ENCODE assay signal across 8 mouse cellular contexts in the genomic region with DNA sequence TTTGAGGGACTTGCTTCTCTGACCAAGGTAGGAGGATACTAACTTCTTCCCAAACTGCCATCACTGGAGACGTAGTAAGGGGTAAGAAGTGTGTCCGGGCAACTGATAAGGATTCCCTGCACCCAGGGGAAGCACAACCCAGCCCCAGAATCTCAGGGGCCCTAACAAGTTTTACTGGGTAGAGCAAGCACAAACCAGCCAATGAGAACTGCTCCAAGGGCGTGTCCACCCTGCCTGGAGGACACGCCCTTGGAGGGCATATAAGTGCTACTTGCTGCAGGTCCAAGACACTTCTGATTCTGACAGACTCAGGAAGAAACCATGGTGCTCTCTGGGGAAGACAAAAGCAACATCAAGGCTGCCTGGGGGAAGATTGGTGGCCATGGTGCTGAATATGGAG. TPM values are rescaled to one million over a fixed set of nuclear protein-coding genes. Genes with fewer than 3 reads are reported as not detected.
DNase-seq lines count a peak whose midpoint lies in the region; ATAC-seq and TF ChIP-seq lines count a peak whose summit lies in the region.
"Not testable (repeated sequence)": the region's sequence is repeated elsewhere in the genome, so short reads cannot be mapped to it uniquely, and the experiment has no call there.

A gene (plus strand): TSS at position 287 of the 400 bp plus-strand sequence.

- H3K27ac ChIP-seq in embryonic facial prominence, embryonic 12.5 days; kidney, embryonic 14.5 days (ENCODE audit: low read depth, low read length); lung, postnatal 0 days (ENCODE audit: low read length): not testable (repeated sequence)

- intact Hi-C loops in heart, postnatal 14 days (cut with DNase I); left cerebral cortex, postnatal 4 days (cut with DNase I): not testable (repeated sequence)

- ATAC-seq in G1E (ENCODE audit: extremely low read depth, insufficient number of reproducible peaks, low FRiP score, poor library complexity, severe bottlenecking), result peak; percentile 97
- not testable (repeated sequence) for ATAC-seq in embryonic facial prominence, embryonic 12.5 days (ENCODE audit: insufficient number of reproducible peaks, insufficient read depth, low FRiP score, low TSS enrichment); neutrophil, adult 5-6 weeks (ENCODE audit: extremely low read depth, insufficient number of reproducible peaks, low FRiP score, poor library complexity, severe bottlenecking)
- 0 out of 2 replicates have a peak, but pooled peaks have one; percentile 29 for ATAC-seq in kidney, embryonic 14.5 days (ENCODE audit: low FRiP score, low TSS enrichment)
- ATAC-seq in lung, postnatal 0 days, result peak; percentile 75

- peaks cover 55% of the 10 kb centered on the region for H3K4me1 ChIP-seq in G1E (ENCODE audit: insufficient read depth, low read depth, low read length)
- H3K4me1 ChIP-seq in embryonic facial prominence, embryonic 12.5 days; kidney, embryonic 14.5 days (ENCODE audit: control insufficient read depth, insufficient read depth, low read length); lung, postnatal 0 days (ENCODE audit: insufficient read depth, low read depth, low read length): not testable (repeated sequence)

- not testable (repeated sequence) for TF ChIP-seq CTCF in G1E (IDR thresholded peaks at IDR 0.05; ENCODE audit: low read depth, low read length); lung, postnatal 0 days (IDR thresholded peaks at IDR 0.05)

- WGBS in embryonic facial prominence, embryonic 12.5 days, result no CpG with 5 or more reads among the region's 4 CpGs
- no CpG with 5 or more reads among the region's 4 CpGs for WGBS in kidney, embryonic 14.5 days
- no CpG with 5 or more reads among the region's 4 CpGs for WGBS in lung, postnatal 0 days

- not testable (repeated sequence) for H3K9ac ChIP-seq in embryonic facial prominence, embryonic 12.5 days; kidney, embryonic 14.5 days (ENCODE audit: low read depth, low read length); lung, postnatal 0 days (replicated peaks; ENCODE audit: low read depth)

- H3K36me3 ChIP-seq in G1E (replicated peaks); embryonic facial prominence, embryonic 12.5 days; kidney, embryonic 14.5 days (ENCODE audit: control insufficient read depth, insufficient read depth, low read length); lung, postnatal 0 days (ENCODE audit: insufficient read depth, low read length): not testable (repeated sequence)

- not testable (repeated sequence) for H3K9me3 ChIP-seq in G1E (replicated peaks); embryonic facial prominence, embryonic 12.5 days; kidney, embryonic 14.5 days (ENCODE audit: control insufficient read depth, low read length); lung, postnatal 0 days (ENCODE audit: low read length)

- peak within 1 kb of the TSS; percentile 53; the same call in 1 of the 2 replicates for H3K4me3 ChIP-seq in G1E (ENCODE audit: low read depth, low read length)
- H3K4me3 ChIP-seq in embryonic facial prominence, embryonic 12.5 days; kidney, embryonic 14.5 days (ENCODE audit: low read length); lung, postnatal 0 days (ENCODE audit: low read depth, low read length): not testable (repeated sequence)

- TF ChIP-seq EP300 in lung, postnatal 0 days (IDR thresholded peaks at IDR 0.05), result not testable (repeated sequence)

- H3K27me3 ChIP-seq in G1E (ENCODE audit: insufficient read depth, low read length); kidney, embryonic 14.5 days (ENCODE audit: control insufficient read depth, insufficient read depth, low read length); lung, postnatal 0 days (replicated peaks; ENCODE audit: insufficient read depth, low read length): not testable (repeated sequence)
- peaks cover 11% of the 10 kb centered on the region; the same call in 1 of the 2 replicates for H3K27me3 ChIP-seq in embryonic facial prominence, embryonic 12.5 days

- not testable (repeated sequence) for H3K4me2 ChIP-seq in embryonic facial prominence, embryonic 12.5 days (replicated peaks); kidney, embryonic 14.5 days (replicated peaks; ENCODE audit: low read depth, low read length); lung, postnatal 0 days (replicated peaks; ENCODE audit: low read depth, low read length)

- DNase-seq in G1E (ENCODE audit: low spot score); gastrocnemius, postnatal 10 days; heart, postnatal 14 days; left cerebral cortex, postnatal 4 days; lung, postnatal 0 days (ENCODE audit: low spot score): not testable (repeated sequence)

RNA-seq across cellular contexts. Expression of the gene that starts here (rescaled TPM):
- total RNA-seq in G1E (2014; fragmentation: Nextera tagmentation), result 268 and 4,240 TPM in 2 replicates
- 683 and 890 TPM in 2 replicates for total RNA-seq in G1E (2017)
- 1,087 and 1,500 TPM in 2 replicates for polyA plus RNA-seq in G1E (2012)
- 6,828 and 7,450 TPM in 2 replicates for polyA plus RNA-seq in embryonic facial prominence, embryonic 12.5 days (2016; fragmentation: Nextera tagmentation; extraction: Ambion mirVana)
- 1,000 to 10,000 TPM in 1 of 2 experiments, 100 to 1,000 TPM in 1; 662 to 1,092 TPM for total RNA-seq in gastrocnemius, postnatal 10 days (2021)
- total RNA-seq in heart, postnatal 14 days (2021), result over 10,000 TPM; 17,559 to 24,540 TPM
- polyA plus RNA-seq in kidney, embryonic 14.5 days (2014; fragmentation: Nextera tagmentation; extraction: Ambion mirVana), result 5,998 and 6,905 TPM in 2 replicates
- 100 to 1,000 TPM in 1 of 2 experiments, 10 to 100 TPM in 1; 33.9 to 114 TPM for total RNA-seq in left cerebral cortex, postnatal 4 days (2021)
- polyA plus RNA-seq in lung, postnatal 0 days (2015; fragmentation: Nextera tagmentation; extraction: Ambion mirVana), result 27,628 and 32,987 TPM in 2 replicates
- total RNA-seq in neutrophil, adult 5-6 weeks (2017), result 33,715 and 35,496 TPM in 2 replicates
